Mouse (Mus musculus) lung, adult 2 months (tissue): Measurements from ENCODE around the gene Qk.

Experiments used
- CTCF ChIP-seq: fragments of 200-500 bp; IDR thresholded peaks from 2 replicates; pipeline ENCODE4 v1.5.1; 2011; ENCODE audit warnings: mild to moderate bottlenecking, low read length, control low read depth; ENCODE audit not compliant: insufficient read depth
- POLR2A ChIP-seq: fragments of 200-500 bp; IDR thresholded peaks from 2 replicates; pipeline ENCODE4 v1.6.1; 2011; ENCODE audit warnings: low read depth, mild to moderate bottlenecking, control low read depth, low read length, borderline replicate concordance; ENCODE audit errors: extremely low read depth

GRCm38 (mm10) chr17:10335809-10336499 lies 16.3 kb upstream of the Qk start:
- TF ChIP-seq POLR2A (no peak), CTCF (no peak)
